Mouse (Mus musculus) G1E (cell line): ENCODE measurements around the gene Zfp541.

Experiments used
- CTCF ChIP-seq: IDR thresholded peaks from 2 replicates; pipeline ENCODE4 v1.5.1; 2012; ENCODE audit warnings: low read depth, low read length, inconsistent platforms, mixed read lengths
- GATA2 ChIP-seq: IDR thresholded peaks from 2 replicates; pipeline ENCODE4 v1.6.1; 2012; ENCODE audit warnings: low read depth, low read length, inconsistent platforms, borderline replicate concordance
- POLR2AphosphoS5 ChIP-seq: IDR thresholded peaks from 2 replicates; pipeline ENCODE4 v1.6.1; 2012; ENCODE audit warnings: low read depth, low read length, inconsistent platforms; ENCODE audit not compliant: insufficient replicate concordance

- TF ChIP-seq CTCF: no peak
- no peak for TF ChIP-seq GATA2
- no peak for TF ChIP-seq POLR2AphosphoS5
Measured at GRCm38 (mm10) chr7:16028102-16028927, 33.3 kb upstream of the Zfp541 start.
